Mouse (Mus musculus) right cerebral cortex, postnatal 14 days (tissue): ENCODE measurements around the gene Npr1.

Experiments used
- DNase-seq: peaks from one replicate; pipeline ENCODE4 v3.0.0; 2022

Gene Npr1

GRCm38 (mm10) chr3:90465686-90466310, at the start of gene Npr1:
Npr1 (minus strand) TSS chr3:90465866.
- no peak for DNase-seq

- DNase-seq, result no peak
Observed at GRCm38 (mm10) chr3:90515242-90515641, 49.6 kb upstream of the Npr1 start.

- peak; percentile 38 for DNase-seq
Observed at GRCm38 (mm10) chr3:90514691-90515090, 49.0 kb upstream of the Npr1 start.

GRCm38 (mm10) chr3:90513796-90514590, 48.3 kb upstream of the Npr1 start, which contains the start of the genes S100a1 and S100a13:
S100a1 (minus strand) TSS chr3:90514392.
S100a13 (plus strand) TSS chr3:90514435.
- DNase-seq, result peak; percentile 34

GRCm38 (mm10) chr3:90512948-90513642, 47.4 kb upstream of the Npr1 start:
- DNase-seq, result no peak

GRCm38 (mm10) chr3:90512276-90512675, 46.6 kb upstream of the Npr1 start:
- DNase-seq, result no peak

GRCm38 (mm10) chr3:90509747-90510123, 44.1 kb upstream of the Npr1 start:
- no peak for DNase-seq

GRCm38 (mm10) chr3:90508950-90509746, 43.5 kb upstream of the Npr1 start, which contains the start of gene Chtop:
Chtop (minus strand) TSS chr3:90509498.
- DNase-seq, result peak; percentile 100

GRCm38 (mm10) chr3:90508287-90508949, 42.8 kb upstream of the Npr1 start:
- DNase-seq, result no peak

- DNase-seq, result no peak
Observed at GRCm38 (mm10) chr3:90506362-90506761, 40.7 kb upstream of the Npr1 start.

GRCm38 (mm10) chr3:90505216-90505615, 39.5 kb upstream of the Npr1 start:
- DNase-seq, result no peak

- no peak for DNase-seq
Observed at GRCm38 (mm10) chr3:90503444-90503843, 37.8 kb upstream of the Npr1 start.

- no peak for DNase-seq
Observed at GRCm38 (mm10) chr3:90497597-90497996, 31.9 kb upstream of the Npr1 start.

GRCm38 (mm10) chr3:90495850-90496525, 30.3 kb upstream of the Npr1 start:
- DNase-seq, result no peak

- DNase-seq, result no peak
Observed at GRCm38 (mm10) chr3:90493831-90494540, 28.3 kb upstream of the Npr1 start.

- DNase-seq, result no peak
Observed at GRCm38 (mm10) chr3:90491350-90491749, 25.7 kb upstream of the Npr1 start.

- DNase-seq, result peak; percentile 95
Observed at GRCm38 (mm10) chr3:90490696-90491256, 25.1 kb upstream of the Npr1 start, which contains the start of gene Snapin. Snapin (minus strand) TSS chr3:90491033.

- no peak for DNase-seq
Observed at GRCm38 (mm10) chr3:90488576-90488975, 22.9 kb upstream of the Npr1 start.

- no peak for DNase-seq
Observed at GRCm38 (mm10) chr3:90486998-90487397, 21.3 kb upstream of the Npr1 start.

- DNase-seq, result peak; percentile 94
Observed at GRCm38 (mm10) chr3:90475831-90476611, 10.4 kb upstream of the Npr1 start, which contains the start of gene Ilf2. Ilf2 (plus strand) TSS chr3:90476126.
